Mouse (Mus musculus) CH12F3 (cell line): ENCODE results near the gene Has3.

Experiments used
- in situ Hi-C: fragments of 300-500 bp; cut with MboI; formaldehyde crosslinking; loops from 2 replicates; pipeline ENCODE4 v1.14.3; 2020; ENCODE audit warnings: low sequenced_read_pairs

Has3 gene

DNA sequence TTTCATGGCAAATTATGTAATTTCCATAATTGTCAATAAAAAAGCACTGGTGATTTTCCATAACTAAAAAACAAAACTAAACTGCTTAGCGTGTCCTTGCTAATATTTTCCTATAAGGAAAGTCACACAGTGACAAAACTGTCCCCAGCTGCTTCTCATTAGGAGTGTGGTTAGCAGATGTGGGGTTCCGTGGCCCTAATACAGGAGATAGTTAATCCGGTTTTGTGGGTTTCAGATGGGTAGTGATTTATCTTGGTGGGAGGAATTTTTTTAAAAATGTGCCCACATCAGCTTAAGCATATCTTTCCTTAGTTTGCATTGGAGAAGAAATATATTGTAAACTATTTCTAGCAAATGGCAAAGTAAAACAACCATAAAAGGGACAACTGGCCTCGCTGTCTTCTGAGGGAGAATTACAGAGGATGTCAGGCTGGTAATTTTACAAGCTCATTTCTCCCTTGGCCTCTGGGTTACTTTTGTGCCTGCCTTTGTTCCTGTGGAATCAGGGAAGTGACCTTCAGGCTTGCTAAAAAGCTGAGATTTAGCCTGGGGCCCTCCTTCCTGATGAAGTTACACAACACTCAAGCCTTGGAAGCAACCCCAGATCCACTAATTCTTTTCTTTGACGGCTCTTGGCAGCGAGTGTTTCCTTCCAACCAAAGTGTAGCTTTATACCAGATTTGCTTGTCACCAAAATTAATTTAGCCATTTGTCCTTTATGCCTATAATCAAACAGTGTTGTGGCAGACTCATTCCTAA lies 59.3 kb downstream of the Has3 start:
- in situ Hi-C loops = no loop called here

DNA sequence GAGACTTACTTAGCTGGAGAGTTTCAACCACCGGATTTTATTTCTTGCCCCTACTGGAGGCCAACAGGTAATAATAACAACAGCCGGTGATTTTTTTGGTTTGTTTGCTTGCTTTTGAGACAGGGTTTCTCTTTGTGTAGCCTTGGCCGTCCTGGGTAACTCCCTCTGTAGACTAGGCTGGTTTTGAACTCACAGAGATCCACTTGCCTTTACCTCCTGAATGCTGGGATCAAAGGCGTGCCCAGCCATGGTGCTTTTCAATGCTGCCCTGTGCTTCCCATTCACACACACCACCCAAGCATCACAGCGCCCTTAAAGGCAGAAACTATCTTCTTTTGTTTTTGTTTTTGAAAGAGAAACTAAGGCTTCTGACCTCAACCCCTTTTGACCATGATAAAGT lies 59.9 kb downstream of the Has3 start:
- in situ Hi-C loops = no loop called here

GRCm38 (mm10) chr8:106932376-106933065 lies 62.5 kb downstream of the Has3 start:
- in situ Hi-C loops = no loop called here

- in situ Hi-C loops = no loop called here
These were observed 63.6 kb downstream of the Has3 start for GRCm38 (mm10) chr8:106933506-106934143.
